Mouse (Mus musculus) R1 (cell line): ENCODE results near the gene Fam69a.

Experiments used
- DNase-seq: peaks from one replicate; pipeline ENCODE4 v3.0.0-alpha.2; 2018; ENCODE audit warnings: low read depth, low spot score

The Fam69a gene

DNA sequence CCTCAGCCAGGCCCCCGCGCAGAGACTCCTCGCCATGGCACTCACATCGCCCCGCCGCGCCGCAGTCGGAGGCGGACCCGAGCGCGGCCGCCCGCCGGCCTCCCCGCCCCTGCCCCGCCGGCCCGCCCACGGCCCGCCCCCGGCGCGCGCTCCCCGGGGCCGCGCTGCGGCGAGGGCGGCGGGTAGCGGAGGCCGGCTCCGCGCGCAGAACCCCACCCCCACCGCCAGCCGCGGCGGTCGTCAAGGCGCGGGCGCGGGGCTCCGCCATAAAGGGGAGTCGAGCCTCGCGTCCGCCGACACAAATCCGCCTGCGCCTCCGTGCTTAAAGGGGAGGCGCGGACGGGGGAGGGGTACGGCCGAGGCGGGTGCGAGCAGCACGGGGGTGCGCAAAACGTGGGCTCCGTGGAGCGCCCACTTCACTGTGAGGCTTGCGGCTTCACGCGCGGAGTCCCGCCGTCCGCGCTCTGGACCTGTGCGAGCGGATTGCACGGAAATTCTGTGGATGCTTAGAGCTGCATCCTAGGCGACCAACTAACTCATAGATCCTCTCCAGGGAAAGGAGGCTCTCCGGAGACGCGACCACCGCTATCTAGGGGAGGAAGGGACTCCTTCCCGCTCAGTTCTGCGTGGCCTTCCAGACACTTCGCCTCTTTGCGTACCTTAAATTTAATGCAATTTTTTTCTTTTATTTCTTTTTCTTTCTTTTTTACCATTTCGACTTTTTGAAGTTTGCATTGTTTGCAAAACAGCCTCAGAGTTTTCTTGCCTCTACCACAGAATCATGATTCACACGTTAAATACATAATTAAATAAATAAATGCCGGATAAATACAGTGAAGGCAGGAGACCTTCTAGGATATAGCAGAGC lies at the start of gene Fam69a:
TSS of gene Fam69a (minus strand) at position 119 of the 868 bp plus-strand sequence.
- DNase-seq: peak; percentile 84

DNA sequence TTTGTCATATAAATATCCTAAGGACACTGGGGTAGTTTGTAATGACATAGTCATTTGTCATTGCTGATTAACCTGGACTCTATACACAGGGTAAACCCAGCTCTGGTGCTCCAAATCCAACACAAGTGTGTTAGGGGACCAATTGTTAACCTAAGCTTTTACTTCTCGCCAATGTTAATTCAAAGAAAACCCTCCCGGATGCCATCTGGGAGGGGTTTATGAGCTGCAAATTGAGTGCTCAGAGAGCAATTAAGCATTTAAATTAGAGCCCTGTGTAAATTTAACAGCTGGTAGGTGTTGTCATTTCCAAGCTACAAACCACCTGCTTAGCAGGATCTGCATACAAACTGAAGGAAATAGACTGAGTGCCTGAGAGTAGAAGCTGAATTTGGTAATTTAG lies 48.6 kb upstream of the Fam69a start:
- no peak for DNase-seq

DNA sequence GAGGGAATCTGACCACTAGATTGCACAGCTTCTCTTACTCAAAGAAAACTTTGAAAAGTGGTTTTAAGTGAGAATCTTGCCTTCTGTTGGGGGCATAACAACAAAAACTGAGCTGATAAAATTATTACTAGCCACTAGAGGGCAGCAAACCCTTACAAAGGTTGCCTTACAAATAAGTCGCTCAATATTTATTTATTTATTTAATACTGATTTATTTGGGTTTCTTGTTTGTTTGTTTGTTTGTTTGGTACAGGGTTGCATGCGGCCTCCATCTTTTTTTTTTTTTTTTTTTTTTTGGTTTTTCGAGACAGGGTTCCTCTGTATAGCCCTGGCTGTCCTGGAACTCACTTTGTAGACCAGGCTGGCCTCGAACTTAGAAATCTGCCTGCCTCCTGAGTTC lies 47.3 kb upstream of the Fam69a start:
- peak; percentile 71 for DNase-seq

DNA sequence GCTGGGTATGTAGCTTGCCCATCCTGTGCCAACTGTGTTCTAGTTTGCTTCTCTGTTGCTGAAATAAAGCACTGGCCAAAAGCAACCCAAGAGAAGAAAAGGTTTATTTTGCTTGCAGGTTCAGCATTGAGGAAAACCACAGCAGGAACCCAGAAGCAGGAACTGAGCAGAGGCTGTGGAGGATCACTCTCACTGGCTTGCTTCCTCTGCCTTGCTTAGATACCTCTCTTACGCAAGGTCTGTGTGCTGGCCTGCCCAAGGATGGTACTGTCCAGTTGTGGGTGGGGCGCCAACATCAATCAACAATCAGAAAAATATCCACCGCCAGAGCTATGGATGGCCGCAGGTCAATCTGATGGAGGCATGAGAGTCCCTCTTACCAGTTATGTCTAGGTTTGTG lies 44.4 kb upstream of the Fam69a start:
- DNase-seq: no peak

DNA sequence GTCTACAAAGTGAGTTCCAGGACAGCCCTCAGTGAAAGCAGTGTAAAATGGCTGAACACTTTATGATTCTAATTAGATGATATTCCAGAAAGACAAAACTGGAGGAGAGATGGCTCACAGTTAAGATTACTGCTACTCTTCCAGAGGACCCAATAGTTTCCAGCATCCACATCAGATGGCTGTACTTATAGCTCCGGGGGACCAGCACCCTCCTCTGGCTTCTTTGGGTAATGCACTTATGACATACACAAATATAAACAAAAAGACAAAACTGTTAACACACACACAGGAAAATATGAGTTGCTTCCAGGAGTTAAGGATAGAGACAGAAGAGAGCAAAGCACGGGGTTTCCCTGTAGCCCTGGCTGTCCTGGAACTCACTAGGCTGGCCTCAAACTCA lies 43.1 kb upstream of the Fam69a start:
- peak; percentile 67 for DNase-seq

DNA sequence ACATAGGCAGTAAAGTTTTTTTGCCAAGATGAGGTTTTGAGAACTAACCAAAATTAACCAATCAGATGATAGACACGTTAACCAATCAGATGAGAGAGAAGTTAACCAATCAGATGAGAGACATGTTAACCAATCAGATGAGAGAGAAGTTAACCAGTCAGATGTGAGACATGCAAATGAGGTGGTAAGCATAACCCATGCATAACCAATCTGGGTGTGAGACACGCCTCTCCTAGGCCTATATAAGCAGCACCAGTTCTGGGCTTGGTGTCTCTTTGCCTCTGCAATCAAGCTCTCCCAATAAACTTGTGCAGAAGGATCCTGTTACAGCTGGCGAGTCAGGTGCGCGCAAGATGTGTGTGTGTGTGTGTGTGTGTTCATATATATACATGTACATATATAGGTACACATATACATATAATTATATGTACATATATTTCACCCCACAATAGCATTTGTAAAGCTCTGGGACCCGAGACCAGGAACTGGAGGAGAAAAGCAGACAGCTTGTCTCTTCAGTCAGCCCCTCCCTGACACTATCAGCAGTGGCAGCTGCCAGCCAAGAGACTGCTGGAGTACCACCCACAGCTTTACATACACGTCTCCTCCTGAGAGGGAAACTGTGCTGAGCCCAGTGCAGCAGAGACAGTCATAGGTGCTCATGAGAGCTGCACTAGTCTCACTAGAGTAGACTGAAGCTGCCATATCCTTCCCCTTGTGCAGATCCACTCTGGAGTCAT lies 42.1 kb upstream of the Fam69a start:
- peak; percentile 67 for DNase-seq

DNA sequence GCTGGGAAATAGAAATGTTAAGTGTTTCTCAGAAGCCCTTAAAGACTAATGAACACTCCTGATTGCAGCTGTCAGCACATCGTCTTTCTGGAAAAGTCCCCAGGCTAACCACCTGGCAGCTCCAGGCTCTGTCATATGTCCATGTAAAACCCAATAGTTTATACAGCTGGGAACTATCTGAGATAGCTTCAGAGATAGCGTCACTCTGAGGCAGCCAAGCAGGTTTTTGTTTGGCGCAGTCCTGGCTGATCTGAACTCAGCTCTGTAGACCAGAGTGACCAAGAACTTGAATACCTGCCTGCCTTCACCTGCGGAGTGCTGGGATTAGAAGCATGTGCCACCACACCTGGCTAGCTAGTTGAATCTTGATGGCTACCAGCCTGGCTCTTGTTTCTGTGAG lies 41.3 kb upstream of the Fam69a start:
- DNase-seq: no peak

DNA sequence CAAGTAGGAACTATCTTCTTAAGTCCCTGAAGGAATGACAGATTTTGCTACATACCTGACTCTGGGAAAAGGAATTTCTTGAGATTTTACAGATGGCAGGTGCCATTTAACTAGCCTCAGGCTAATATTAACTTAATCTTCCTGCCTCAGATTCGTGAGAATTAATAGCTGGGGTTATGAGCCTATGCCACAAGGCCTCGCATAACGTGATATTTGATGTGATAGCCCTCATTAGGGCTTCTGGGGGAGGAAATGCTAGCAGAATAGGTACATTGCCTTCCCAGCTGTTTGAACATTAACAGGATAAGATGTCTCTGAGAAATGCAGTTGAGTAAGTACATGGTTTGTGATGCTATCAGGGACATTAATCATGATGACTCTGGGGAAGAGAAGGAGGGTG lies 34.5 kb upstream of the Fam69a start:
- DNase-seq: no peak

DNA sequence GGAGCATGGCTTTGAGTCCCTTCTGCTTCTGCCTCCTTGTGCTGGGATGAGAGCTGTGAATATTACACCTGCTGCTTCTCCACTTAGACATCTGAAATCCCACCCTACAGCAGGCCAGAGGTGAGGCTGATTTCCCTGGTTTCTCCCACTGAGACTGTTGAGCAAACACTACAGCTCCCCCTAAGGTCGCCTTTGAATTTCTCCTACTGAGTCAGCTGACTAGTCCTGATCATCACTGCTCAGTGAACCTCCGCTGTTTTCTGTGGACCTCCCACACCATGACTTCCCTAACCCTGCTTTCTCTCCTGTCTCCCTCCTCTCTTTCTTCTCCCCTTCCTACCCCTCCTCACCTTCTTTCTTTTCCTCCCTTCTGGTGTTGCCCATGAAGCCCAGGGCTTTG lies 32.5 kb upstream of the Fam69a start:
- peak; percentile 29 for DNase-seq

DNA sequence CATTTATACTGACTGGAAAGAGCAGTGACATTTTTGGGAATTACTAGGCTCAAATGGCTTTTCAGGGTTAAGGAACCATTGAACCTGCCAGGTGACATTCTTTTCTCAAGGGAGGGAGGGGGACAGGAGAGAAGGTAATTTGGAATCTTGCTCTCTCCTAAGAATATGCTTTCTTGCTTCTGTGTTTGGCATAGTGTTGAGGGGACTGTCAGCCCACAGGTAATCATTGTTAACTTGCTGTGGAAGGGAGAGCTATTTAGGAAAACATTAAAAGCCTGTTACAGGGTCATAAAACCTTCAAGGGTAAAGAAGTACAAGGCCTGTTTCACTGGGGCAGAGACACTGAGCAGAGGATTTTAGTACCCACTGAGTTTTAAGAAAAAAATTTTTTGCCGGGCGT lies 30.3 kb upstream of the Fam69a start:
- DNase-seq: no peak

DNA sequence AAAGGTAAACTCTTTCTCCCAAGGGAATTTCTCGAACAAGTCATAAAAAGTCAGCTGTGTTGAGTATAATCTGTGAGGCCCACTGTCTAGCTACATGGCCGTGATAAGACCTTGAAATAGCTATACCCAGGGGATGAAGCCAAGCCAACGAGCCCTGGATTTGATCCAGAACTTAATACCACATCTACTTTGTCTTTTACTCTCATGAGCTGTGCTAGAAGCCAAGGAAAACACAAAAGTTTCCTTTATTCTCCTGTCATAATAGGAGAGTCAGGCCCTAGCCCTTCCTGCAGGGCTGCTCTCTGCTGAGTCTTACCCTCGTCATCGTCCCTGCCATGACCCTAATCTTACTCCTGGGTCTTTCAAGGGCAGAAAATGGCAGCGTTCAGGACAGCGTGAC lies 28.5 kb upstream of the Fam69a start:
- no peak for DNase-seq

DNA sequence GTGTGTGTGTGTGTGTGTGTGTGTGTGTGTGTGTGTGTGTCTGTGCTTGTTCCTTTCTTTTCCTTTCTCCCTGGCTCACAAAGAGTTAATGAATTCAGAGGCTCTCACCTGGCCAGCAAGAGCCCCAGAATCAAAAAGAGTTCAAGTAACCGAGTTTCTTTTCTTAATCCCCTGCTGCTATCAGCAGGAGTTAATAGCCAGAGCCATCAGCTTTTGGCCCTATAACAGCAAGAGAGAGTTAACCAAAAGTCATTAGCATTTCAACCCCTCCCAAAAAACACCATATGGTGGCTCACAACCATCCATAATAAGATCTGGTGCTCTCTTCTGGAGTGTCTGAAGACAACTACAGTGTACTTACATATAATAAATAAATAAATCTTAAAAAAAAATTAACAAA lies 27.3 kb upstream of the Fam69a start:
- peak; percentile 54 for DNase-seq

DNA sequence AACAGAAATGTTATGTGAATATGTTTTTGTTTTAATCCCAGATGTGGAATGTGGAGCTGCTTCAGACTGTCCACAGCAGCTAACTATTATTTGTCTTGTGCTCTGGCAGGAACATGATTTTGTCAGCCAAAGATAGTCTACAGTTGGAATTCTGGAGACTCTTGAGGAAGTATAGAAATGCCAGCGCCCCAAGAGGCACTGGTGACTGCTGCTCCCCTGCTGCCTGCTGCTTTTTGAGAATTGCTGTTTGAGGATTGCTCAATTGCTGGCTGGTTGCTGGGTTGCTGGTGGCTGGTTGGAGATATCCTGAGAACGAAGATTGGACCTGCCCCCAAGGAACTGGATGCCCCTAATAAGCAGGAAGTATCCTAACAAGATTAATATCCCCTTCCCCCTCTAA lies 22.8 kb upstream of the Fam69a start:
- no peak for DNase-seq

DNA sequence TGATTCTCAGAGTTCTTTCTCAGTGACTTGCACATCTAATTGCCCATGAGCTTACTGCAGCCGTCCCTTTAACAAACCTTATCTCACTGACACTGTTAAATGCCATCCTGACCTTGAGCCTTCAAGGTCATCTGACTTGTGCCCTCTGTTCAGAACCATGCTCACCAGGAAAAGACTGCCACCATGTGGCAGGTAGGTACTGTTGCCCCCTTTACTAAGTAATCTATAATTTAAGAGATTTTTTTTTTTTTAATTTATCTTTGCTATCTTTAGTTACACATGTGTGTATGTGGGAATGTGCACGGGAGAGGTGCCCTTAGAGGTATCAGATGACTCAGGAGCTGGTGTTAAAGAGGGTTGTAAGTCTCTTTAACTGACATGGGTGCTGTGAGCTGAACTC lies 18.2 kb upstream of the Fam69a start:
- DNase-seq: peak; percentile 54

DNA sequence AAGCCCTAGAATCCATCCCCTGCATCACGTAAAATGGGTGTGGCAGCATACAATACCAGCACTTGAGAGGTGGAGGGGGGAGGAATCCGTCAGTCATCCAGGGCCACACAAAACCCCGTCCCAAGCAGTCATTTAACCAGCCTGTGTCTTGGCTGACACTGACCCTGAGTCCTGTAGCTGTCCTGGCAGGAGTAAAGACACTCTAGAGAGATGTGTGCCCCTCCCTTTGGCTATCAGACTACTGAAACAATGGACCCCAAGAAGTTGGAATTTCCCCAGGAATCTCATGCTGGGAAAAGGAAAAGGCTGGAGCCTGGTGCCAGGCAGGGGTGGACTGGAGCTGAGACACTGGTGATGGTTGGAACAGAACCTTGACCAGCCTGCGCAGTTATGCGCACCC lies 15.8 kb upstream of the Fam69a start:
- peak; percentile 83 for DNase-seq

DNA sequence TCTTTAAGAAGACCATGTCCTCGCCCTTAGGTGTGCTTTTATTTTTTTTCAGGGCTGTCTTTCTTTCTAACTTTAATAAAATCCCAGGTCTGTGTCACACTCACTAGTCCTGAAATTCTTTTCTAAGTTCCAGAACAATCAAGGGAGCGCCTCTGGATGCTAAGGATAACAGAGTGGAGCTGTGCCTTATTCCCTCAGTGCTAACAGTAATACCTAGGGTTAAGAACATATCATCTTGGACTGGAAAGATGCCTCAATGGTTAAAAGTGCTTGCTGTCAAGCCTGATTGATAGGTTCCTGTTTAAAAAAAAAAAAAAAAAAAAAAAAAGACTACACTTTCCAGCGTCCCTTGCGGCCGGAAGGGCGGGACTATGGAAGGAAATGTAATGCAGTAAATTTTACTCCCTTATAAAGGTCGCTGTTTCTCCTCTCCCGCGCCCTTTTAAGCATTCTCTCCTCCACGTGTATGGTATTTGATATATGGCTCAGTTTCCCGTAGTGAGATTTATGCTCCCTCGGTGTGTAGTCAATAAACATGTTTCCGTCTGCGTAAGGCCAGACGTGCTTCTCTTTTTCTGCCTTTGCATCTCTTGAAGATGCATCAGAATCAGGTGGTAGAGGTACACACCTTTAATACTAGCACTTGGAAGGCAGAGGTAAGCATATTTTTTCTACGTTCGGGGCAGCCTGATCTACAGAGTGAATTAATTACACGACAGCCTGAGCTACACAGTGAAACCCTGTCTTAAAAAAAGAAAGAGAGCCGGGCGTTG lies 14.1 kb upstream of the Fam69a start:
- peak; percentile 81 for DNase-seq

DNA sequence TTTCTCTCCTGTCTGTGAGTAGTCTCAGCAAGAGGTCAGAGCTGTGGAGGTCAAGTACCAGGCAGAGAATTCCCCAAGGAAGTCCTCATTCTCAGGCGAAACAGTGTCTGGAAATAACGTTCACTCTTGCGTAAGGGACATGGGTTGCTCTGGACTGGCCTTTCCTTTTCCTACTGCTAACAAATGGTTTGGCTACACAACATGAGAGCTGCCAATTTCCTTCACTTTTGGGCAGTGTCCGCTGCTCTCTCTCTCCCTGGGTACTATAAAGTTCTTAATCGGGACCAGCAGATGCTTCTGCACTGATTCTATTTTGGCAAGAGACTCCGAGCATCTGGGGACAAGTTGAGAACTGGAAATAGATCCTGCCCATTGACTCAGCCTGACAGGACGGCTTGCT lies 10.8 kb upstream of the Fam69a start:
- DNase-seq: no peak

DNA sequence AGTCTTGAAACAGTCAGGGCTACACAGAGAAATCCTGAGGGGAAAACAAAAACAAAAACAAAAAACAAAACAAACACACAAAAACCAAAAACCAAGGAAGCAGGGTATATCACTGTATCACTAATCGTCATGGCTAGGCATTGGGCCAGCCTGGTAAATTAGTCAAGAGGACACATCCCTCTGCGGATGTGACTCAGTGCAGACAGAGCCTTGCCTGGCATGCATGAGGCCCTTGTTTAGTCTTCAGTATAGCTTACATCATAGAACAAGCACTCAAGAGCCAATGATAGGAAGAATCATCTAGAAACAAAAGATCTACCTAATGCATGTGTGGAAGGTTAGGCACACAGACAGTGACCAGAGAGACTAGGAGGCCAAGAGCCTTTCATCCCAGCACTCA lies 9.1 kb upstream of the Fam69a start:
- DNase-seq: no peak

DNA sequence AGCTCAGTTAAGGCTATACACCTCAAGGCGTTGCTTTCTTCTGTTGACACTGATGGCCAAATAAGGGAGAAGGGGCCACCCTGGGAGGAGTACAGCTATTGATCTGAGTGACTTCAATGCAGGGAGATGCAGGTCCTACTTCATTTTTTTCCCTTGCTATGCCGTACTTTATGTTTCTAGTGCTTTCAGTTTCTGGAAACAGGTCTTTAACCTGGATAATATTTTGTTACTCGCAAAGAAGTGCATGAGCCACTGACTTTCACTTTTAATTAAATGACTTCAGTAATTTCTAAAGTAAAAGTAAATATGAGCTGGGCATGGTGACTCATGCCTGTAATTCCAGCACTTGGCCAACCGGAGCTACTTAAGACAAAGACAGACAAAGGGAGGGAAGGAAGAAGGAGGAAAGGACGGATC lies 958 bp upstream of the Fam69a start:
- peak; percentile 29 for DNase-seq

DNA sequence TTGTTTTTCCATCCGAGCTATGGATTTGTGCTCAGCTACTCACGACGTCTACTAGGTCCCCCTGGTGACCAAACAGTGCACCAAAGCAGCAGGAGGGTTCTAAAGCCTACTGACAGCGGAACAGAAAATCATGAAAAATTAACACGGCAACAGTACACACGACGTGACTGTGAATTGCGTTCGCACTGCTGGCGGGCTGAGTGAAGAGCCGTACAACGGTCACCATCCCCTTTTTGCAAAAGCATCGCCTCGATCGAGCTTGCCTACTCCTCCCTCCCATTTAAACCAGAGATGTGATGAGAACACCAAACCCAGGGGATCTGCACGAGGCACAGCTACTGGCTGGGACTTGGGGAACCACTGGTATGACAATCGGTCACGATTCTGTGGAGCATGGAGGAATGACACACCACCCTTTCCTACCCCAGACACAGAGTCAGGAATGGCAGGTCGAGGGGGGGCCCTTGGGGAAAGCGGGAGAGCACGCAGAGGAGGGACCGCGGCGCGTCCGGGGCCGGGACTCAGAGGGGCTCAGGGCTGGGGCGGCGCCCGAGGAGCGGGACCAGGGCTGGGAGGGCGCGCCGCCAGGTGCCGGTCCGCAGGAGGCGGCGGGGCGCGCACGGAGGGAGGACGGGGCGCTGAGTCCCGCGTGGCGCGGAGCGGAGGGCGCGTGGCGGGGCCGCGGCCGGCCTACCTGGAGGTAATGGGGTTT lies 474 bp downstream of the Fam69a start:
- DNase-seq: peak; percentile 87

DNA sequence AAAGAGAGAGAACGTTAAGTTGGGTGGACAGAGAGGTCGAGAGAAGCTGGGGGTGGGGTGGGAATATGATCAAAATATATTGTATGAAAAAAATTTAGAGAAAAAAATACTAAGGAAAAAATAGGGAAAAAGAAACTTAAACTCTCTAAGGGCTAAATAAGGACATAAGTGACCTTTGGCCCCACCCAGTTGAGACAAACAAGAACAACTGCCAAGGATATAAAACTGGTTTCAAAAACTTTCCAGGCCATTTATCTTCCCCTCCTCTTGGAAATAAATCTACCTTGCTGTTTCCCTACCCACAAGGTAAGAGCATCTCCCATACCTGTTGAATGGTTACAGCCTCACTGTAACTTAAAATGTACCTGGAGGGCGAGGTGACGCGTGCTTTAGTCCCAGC lies 2.9 kb downstream of the Fam69a start:
- DNase-seq: no peak

DNA sequence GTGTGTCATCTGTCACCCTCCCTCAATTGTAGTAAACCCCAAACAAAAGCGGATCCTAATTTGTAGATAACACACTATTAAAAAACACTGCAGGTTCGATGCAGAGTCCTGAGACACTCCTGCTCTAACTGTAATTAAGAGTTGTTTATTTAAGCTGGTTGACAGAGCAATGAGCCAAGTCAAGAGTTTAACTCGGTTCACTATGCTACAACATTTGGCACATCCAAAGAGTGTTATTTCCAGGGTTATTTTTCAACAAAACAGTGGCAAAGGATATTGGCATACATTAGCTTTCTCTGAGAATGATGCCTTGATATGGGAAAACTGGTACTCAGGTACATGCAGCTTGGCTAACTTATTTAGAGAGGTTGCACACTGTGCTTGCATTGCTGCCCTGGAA lies 4.9 kb downstream of the Fam69a start:
- no peak for DNase-seq
